Mouse (Mus musculus): ENCODE measurements around the gene Gpatch8.

DNA sequence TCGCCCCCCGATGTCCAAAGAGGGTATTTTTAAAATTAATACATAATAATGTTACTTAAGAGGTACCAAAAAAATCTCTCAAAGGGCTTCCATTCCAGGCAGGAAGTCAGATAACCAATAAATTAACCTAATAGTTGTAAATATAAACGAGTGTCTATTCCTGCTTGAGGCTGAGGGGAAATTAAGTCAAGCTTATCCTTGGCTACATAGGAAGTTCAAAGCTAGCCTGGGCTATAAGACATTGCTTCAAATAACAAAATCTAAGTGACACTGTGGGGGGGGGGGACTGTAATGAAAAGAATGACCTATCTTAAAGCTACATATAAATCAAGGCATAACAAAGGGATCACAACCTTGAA is 503 bp upstream of the Gpatch8 start:
- TF ChIP-seq CTCF (IDR thresholded peaks at IDR 0.05; ENCODE audit: extremely low read depth, insufficient read depth, low read length) (no peak), POLR2A (IDR thresholded peaks at IDR 0.05; ENCODE audit: extremely low read depth, insufficient read depth, low read length) (no peak)
